Mouse (Mus musculus): ENCODE data around the gene Faim2.
A peak's percentile ranks its signal among the peaks of the same experiment; 100 is the strongest.

The Faim2 gene

GRCm38 (mm10) chr15:99457606-99458401, 70.2 kb downstream of the Faim2 start, which contains the start of gene Nckap5l:
Nckap5l (minus strand) TSS chr15:99457748.
- peak; percentile 96 for DNase-seq

DNA sequence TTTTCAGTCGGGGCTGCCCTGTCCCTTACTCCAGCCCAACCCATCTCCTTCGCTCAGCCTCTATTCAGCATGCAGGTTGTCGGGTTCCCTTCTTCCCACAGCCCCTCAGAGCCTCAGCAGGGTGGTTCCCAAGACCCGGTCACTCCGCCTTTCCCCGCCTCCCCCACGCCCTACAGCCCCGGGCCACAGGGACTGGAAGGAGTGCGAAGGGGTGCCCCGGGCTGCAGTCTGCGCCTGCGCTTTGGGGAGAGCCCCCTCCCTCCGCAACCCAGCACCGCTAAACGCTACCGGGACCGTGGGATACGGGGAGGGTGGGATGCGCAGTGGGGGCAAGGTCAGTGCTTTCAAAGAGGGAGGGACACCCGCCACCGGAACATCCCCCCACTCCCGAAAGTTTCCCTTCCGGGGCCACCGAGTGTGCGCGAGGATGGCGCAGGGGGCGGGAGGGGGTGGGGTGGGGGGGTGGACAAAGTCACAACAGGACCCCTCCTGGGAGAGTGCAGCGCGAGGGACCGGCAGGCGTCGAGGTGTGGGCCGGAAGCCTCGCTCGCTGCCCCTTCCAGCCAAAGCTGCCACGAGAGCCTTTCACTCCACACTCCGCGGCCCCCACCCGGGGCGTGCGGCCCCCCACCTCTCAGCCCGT, 70.9 kb downstream of the Faim2 start:
- DNase-seq: peak; percentile 65

DNA sequence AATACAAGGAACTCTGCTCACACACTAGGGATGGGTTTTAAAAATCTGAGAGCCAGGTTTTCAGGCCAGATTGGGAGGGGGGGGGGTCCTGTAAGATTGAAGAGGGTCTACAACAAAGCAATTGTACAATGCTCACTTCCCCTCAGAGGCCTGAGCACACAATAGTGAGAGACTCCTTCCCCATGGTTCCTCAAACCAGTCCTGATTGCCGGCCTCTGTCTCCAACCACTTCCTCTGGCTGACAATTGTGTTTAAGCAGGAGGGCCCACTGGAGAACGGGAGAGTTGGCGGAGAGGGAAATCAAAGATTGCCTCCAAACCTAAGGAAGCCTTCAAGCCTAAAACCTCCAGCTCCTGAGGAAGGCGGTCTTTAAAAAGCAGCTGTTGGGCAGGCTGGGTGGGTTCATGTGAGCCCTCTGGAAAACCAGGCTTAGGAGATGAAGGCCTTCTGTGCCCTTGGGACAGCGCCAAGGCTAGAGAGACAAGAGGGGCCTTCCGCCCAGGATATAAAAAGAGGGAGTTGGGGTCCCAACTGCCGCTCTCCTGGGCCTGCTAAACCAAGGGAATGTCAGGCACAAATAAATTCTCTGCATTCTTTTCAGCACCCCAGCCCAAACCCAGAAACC, 71.5 kb downstream of the Faim2 start:
- DNase-seq: peak; percentile 49

GRCm38 (mm10) chr15:99455415-99455814, 72.5 kb downstream of the Faim2 start:
- DNase-seq: no peak

DNA sequence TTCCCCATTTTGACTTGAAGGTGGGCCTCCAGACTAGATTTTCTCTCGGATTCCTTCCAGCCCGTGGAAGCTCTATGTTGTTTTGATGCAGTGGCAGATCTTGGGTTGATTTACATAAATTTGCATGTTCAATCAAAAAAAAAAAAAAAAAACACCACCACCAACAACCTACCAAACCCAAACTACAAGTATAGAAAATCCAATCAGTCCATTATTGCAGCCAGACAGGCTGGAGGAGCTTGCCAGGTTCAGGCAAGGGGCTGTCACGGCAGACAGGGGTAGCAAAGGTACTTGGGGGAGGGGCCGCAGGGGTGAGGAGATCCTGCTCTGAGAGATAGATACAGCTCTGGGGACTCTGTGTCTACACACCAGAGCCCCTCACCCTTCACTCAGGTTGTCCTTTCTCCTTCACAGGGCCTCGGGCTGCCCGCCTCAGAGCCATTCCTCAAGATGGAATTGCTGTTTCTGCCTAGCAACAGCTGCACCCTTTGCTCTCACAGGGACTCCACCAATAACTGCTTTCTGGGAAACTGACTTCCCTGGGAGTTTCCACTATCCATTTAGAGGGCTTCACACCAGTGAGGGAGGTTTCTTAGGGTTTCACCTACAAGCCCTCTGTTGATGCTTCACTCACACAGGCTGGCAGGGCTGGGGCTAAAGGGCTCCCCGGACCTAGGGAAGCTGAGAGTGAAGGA, 73.2 kb downstream of the Faim2 start:
- DNase-seq: no peak

DNA sequence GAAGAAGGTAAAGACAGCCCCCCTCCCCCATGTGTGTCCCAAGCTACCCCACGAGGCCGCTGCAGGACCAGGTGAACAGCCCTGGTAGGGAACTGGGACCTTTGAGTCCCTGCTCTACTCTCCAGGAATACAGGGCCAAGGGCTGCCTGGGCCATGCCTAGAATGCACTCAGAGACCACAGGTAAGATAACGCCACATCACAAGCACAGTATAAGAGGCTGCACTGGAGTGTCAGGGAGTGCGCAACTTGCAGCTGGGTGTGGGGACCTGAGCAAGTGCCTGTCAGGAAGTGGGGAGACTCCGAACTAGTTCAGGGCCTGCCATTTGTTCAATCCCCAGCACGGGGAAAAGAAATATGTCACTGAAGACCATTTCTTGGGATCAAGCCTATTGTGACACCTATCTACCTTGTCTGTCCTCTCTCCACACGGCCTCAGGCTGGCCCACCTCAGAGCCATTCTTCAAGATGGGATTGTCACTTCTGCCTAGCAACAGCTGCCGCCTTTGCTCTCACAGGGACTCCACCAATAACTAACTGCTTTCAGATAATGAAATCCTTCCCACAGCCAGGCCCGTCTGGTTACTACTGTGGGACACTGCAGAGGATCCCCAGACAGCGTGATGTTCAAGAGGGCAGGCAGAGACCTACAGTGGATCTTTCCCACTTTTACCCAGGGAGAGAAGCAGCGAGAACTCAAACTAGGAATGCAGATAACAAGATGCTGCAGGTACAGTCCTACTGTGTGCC, 74.6 kb downstream of the Faim2 start:
- DNase-seq: peak; percentile 59

- no peak for DNase-seq
Measured at GRCm38 (mm10) chr15:99449751-99450280, 78.1 kb downstream of the Faim2 start.

GRCm38 (mm10) chr15:99449131-99449750, 78.7 kb downstream of the Faim2 start:
- DNase-seq: peak; percentile 67

Data from lung, postnatal 36 days (tissue).